Mouse (Mus musculus): ENCODE measurements at regions not wholly inside any gene's neighbourhood (a gene's known extent, or its start where the extent isn't known, plus 50 kb on each side); places are given as distances from the start of the nearest gene placed in this dataset.
"Not testable (repeated sequence)": the region's sequence is repeated elsewhere in the genome, so short reads cannot be mapped to it uniquely, and the experiment has no call there.

GRCm38 (mm10) chr13:97366723-97367122 is 125.8 kb downstream of the Enc1 start:
- no peak for ATAC-seq (ENCODE audit: insufficient number of reproducible peaks, insufficient read depth, low FRiP score, low TSS enrichment)
- H3K36me3 ChIP-seq: no peaks in the 10 kb centered on the region
- H3K9me3 ChIP-seq: no peaks in the 10 kb centered on the region
- no peaks in the 10 kb centered on the region for H3K4me1 ChIP-seq
- H3K27ac ChIP-seq: no peak overlapping the region
- H3K27me3 ChIP-seq: no peaks in the 10 kb centered on the region
- H3K4me2 ChIP-seq (replicated peaks): no peak overlapping the region
- no peak overlapping the region for H3K4me3 ChIP-seq
- 74% methylated on average over 8 of the region's 8 CpGs for WGBS
- H3K9ac ChIP-seq: no peak overlapping the region

GRCm38 (mm10) chr13:97365557-97366244 is 124.8 kb downstream of the Enc1 start:
- Histone ChIP-seq H3K4me2 (replicated peaks) (no peak overlapping the region), H3K27ac (no peak overlapping the region), H3K4me3 (no peak overlapping the region), H3K9me3 (no peaks in the 10 kb centered on the region), H3K27me3 (no peaks in the 10 kb centered on the region), H3K9ac (no peak overlapping the region), H3K36me3 (no peaks in the 10 kb centered on the region), H3K4me1 (no peaks in the 10 kb centered on the region)
- 44% methylated on average over 18 of the region's 18 CpGs for WGBS
- ATAC-seq (ENCODE audit: insufficient number of reproducible peaks, insufficient read depth, low FRiP score, low TSS enrichment): no peak

GRCm38 (mm10) chr13:97365004-97365403 is 124.1 kb downstream of the Enc1 start:
- ATAC-seq (ENCODE audit: insufficient number of reproducible peaks, insufficient read depth, low FRiP score, low TSS enrichment): no peak
- no peaks in the 10 kb centered on the region for H3K36me3 ChIP-seq

GRCm38 (mm10) chr13:97363765-97364164 is 122.9 kb downstream of the Enc1 start:
- no peaks in the 10 kb centered on the region for H3K27me3 ChIP-seq
- ATAC-seq (ENCODE audit: insufficient number of reproducible peaks, insufficient read depth, low FRiP score, low TSS enrichment): no peak
- no peaks in the 10 kb centered on the region for H3K36me3 ChIP-seq
- no peak overlapping the region for H3K4me3 ChIP-seq
- no peak overlapping the region for H3K9ac ChIP-seq
- no peaks in the 10 kb centered on the region for H3K9me3 ChIP-seq
- 63% methylated on average over 5 of the region's 5 CpGs for WGBS
- no peak overlapping the region for H3K27ac ChIP-seq
- H3K4me2 ChIP-seq (replicated peaks): no peak overlapping the region
- H3K4me1 ChIP-seq: no peaks in the 10 kb centered on the region

More at GRCm38 (mm10) chr13:97365004-97365403, 124.1 kb downstream of the Enc1 start:
- Histone ChIP-seq H3K4me3 (no peak overlapping the region), H3K4me2 (replicated peaks) (no peak overlapping the region), H3K27ac (no peak overlapping the region), H3K9ac (no peak overlapping the region), H3K4me1 (no peaks in the 10 kb centered on the region), H3K27me3 (no peaks in the 10 kb centered on the region), H3K9me3 (no peaks in the 10 kb centered on the region)
- 60% methylated on average over 9 of the region's 9 CpGs for WGBS

- no peaks in the 10 kb centered on the region for H3K4me1 ChIP-seq
- no peak overlapping the region for H3K9ac ChIP-seq
- H3K27ac ChIP-seq: no peak overlapping the region
- H3K36me3 ChIP-seq: no peaks in the 10 kb centered on the region
- H3K4me2 ChIP-seq (replicated peaks): no peak overlapping the region
- no peaks in the 10 kb centered on the region for H3K9me3 ChIP-seq
- H3K27me3 ChIP-seq: no peaks in the 10 kb centered on the region
- 94% methylated on average over 4 of the region's 4 CpGs for WGBS
- ATAC-seq (ENCODE audit: insufficient number of reproducible peaks, insufficient read depth, low FRiP score, low TSS enrichment): no peak
- H3K4me3 ChIP-seq: no peak overlapping the region
Observed at GRCm38 (mm10) chr13:97363214-97363613, 122.3 kb downstream of the Enc1 start.

- no peaks in the 10 kb centered on the region for H3K36me3 ChIP-seq
- no peaks in the 10 kb centered on the region for H3K9me3 ChIP-seq
- H3K4me1 ChIP-seq: no peaks in the 10 kb centered on the region
- H3K9ac ChIP-seq: no peak overlapping the region
- no peak overlapping the region for H3K27ac ChIP-seq
- WGBS: 78% methylated on average over 9 of the region's 9 CpGs
- H3K27me3 ChIP-seq: no peaks in the 10 kb centered on the region
- H3K4me3 ChIP-seq: no peak overlapping the region
- no peak for ATAC-seq (ENCODE audit: insufficient number of reproducible peaks, insufficient read depth, low FRiP score, low TSS enrichment)
- H3K4me2 ChIP-seq (replicated peaks): no peak overlapping the region
Observed at GRCm38 (mm10) chr13:97360551-97360950, 119.6 kb downstream of the Enc1 start.

GRCm38 (mm10) chr13:97358781-97359305 is 117.9 kb downstream of the Enc1 start:
- Histone ChIP-seq H3K36me3 (no peaks in the 10 kb centered on the region), H3K27ac (no peak overlapping the region), H3K4me3 (no peak overlapping the region), H3K27me3 (no peaks in the 10 kb centered on the region), H3K4me2 (replicated peaks) (no peak overlapping the region), H3K9ac (no peak overlapping the region), H3K9me3 (no peaks in the 10 kb centered on the region), H3K4me1 (no peaks in the 10 kb centered on the region)
- 86% methylated on average over 8 of the region's 8 CpGs for WGBS
- no peak for ATAC-seq (ENCODE audit: insufficient number of reproducible peaks, insufficient read depth, low FRiP score, low TSS enrichment)

GRCm38 (mm10) chr13:97358261-97358660 is 117.4 kb downstream of the Enc1 start:
- Histone ChIP-seq H3K27ac (0 out of 2 replicates have a peak overlapping the region, but pooled peaks have one; percentile 19), H3K9me3 (no peaks in the 10 kb centered on the region), H3K27me3 (no peaks in the 10 kb centered on the region), H3K4me1 (no peaks in the 10 kb centered on the region), H3K4me2 (replicated peaks) (no peak overlapping the region), H3K4me3 (no peak overlapping the region), H3K36me3 (no peaks in the 10 kb centered on the region), H3K9ac (no peak overlapping the region)
- 78% methylated on average over 6 of the region's 6 CpGs for WGBS
- ATAC-seq (ENCODE audit: insufficient number of reproducible peaks, insufficient read depth, low FRiP score, low TSS enrichment): no peak

- no peak overlapping the region for H3K4me3 ChIP-seq
- H3K27ac ChIP-seq: no peak overlapping the region
- H3K36me3 ChIP-seq: no peaks in the 10 kb centered on the region
- WGBS: 53% methylated on average over 13 of the region's 13 CpGs
- ATAC-seq (ENCODE audit: insufficient number of reproducible peaks, insufficient read depth, low FRiP score, low TSS enrichment): no peak
- no peaks in the 10 kb centered on the region for H3K9me3 ChIP-seq
- H3K4me2 ChIP-seq (replicated peaks): no peak overlapping the region
- no peaks in the 10 kb centered on the region for H3K4me1 ChIP-seq
- H3K9ac ChIP-seq: no peak overlapping the region
- no peaks in the 10 kb centered on the region for H3K27me3 ChIP-seq
Observed at GRCm38 (mm10) chr13:97356923-97357807, 116.3 kb downstream of the Enc1 start.

- H3K4me3 ChIP-seq; H3K27ac ChIP-seq; H3K4me1 ChIP-seq; ATAC-seq (ENCODE audit: insufficient number of reproducible peaks, insufficient read depth, low FRiP score, low TSS enrichment); H3K36me3 ChIP-seq; H3K4me2 ChIP-seq (replicated peaks); H3K27me3 ChIP-seq; H3K9ac ChIP-seq; H3K9me3 ChIP-seq: not testable (repeated sequence)
- 96% methylated on average over 6 of the region's 6 CpGs for WGBS
Observed at GRCm38 (mm10) chr13:97355411-97355810, 114.5 kb downstream of the Enc1 start.

- WGBS: 84% methylated on average over 7 of the region's 7 CpGs
- no peak for ATAC-seq (ENCODE audit: insufficient number of reproducible peaks, insufficient read depth, low FRiP score, low TSS enrichment)
Observed at GRCm38 (mm10) chr13:97347696-97348095, 106.8 kb downstream of the Enc1 start.

More at GRCm38 (mm10) chr13:97347696-97348095, 106.8 kb downstream of the Enc1 start:
- Histone ChIP-seq H3K9ac (no peak overlapping the region), H3K4me2 (replicated peaks) (no peak overlapping the region), H3K36me3 (no peaks in the 10 kb centered on the region), H3K27ac (no peak overlapping the region), H3K27me3 (no peaks in the 10 kb centered on the region), H3K4me1 (no peaks in the 10 kb centered on the region), H3K9me3 (no peaks in the 10 kb centered on the region), H3K4me3 (no peak overlapping the region)
